Mouse (Mus musculus): ENCODE measurements around the gene Filip1l.

DNA sequence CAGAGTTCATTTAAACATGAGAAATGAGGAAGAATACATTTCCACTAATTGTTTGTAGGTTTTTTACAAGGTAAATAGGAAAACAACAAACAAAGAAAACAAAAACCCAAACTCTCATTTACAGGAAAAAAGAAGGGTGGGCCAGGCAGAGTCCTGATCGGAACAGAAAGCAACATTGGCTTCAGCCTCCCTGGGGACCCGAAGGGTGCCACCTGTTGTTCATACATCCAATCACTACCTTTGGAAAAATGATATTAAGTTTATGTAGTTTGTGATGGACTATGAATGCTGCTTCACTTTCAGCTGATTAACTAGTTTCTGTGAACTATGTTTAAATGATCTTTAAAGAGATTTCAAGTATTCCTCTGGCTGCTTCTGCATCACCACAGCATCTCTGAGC is 198.7 kb downstream of the Filip1l start:
- TF ChIP-seq CTCF (IDR thresholded peaks at IDR 0.05; ENCODE audit: insufficient read depth, low read depth, low read length) (no peak), POLR2A (IDR thresholded peaks at IDR 0.05; ENCODE audit: insufficient read depth, low read depth, low read length) (no peak)

Measured in olfactory bulb, adult 2 months (tissue).